In the genomic region with DNA sequence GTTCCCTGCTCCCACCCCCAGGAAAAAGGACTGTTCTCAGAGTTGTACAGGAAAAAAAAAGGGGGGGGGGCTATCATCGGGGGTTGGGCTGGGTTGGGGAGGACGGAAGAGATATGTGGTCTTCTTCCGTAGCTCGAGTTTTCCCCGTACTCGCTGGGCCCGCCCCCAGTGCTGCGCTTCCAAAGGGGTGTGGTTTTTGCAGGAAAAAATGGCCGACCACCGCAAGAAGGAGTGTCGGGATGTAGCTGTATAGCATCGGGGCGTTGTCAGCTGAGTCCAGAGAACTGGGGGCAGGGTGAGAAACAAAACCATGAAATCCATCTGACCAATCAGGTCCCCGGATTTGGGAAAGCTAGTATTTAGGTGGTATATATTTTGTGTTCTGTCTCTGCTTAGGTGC, we compare ENCODE assay signal across 8 mouse cellular contexts. TPM values are rescaled to one million over a fixed set of nuclear protein-coding genes. Genes with fewer than 3 reads are reported as not detected.
DNase-seq lines count a peak whose midpoint lies in the region; ATAC-seq and TF ChIP-seq lines count a peak whose summit lies in the region.

No protein-coding gene starts in this region.

- TF ChIP-seq CTCF in liver, embryonic 14.5 days (IDR thresholded peaks at IDR 0.05; ENCODE audit: low read depth) = no peak

- 0 out of 2 replicates have a peak overlapping the region, but pooled peaks have one; percentile 100 for H3K27ac ChIP-seq in ES-E14 (ENCODE audit: insufficient read depth, low read depth, low read length, poor library complexity, severe bottlenecking)
- peak overlapping the region; percentile 93 for H3K27ac ChIP-seq in forebrain, embryonic 14.5 days (ENCODE audit: low read depth, low read length)
- H3K27ac ChIP-seq in liver, embryonic 14.5 days = no peak overlapping the region

- H3K36me3 ChIP-seq in ES-E14 (ENCODE audit: control insufficient read depth, insufficient read depth, low read length, poor library complexity, severe bottlenecking) = peaks cover 9% of the 10 kb centered on the region
- peaks cover 11% of the 10 kb centered on the region; the same call in 1 of the 2 replicates for H3K36me3 ChIP-seq in forebrain, embryonic 14.5 days (ENCODE audit: control insufficient read depth, insufficient read depth, low read length)
- no peaks in the 10 kb centered on the region for H3K36me3 ChIP-seq in liver, embryonic 14.5 days (replicated peaks; ENCODE audit: control insufficient read depth, insufficient read depth, low read depth)

- H3K4me2 ChIP-seq in forebrain, embryonic 14.5 days (ENCODE audit: low read length) = peak overlapping the region; percentile 47
- H3K4me2 ChIP-seq in liver, embryonic 14.5 days (ENCODE audit: low read depth) = peak overlapping the region; percentile 74

- no peak for TF ChIP-seq EP300 in liver, embryonic 14.5 days (IDR thresholded peaks at IDR 0.05; ENCODE audit: low read depth)

- peak overlapping the region; percentile 97 for H3K9ac ChIP-seq in ES-E14 (ENCODE audit: insufficient read depth, low read depth, low read length, poor library complexity, severe bottlenecking)
- peak overlapping the region; percentile 77 for H3K9ac ChIP-seq in forebrain, embryonic 14.5 days (ENCODE audit: low read length)
- peak overlapping the region; percentile 54 for H3K9ac ChIP-seq in liver, embryonic 14.5 days (replicated peaks)

- ATAC-seq in cerebellum, adult (ENCODE audit: insufficient number of reproducible peaks, low FRiP score, low TSS enrichment) = peak; percentile 65
- peak; percentile 89 for ATAC-seq in forebrain, embryonic 14.5 days
- ATAC-seq in liver, embryonic 14.5 days (ENCODE audit: insufficient read depth) = peak; percentile 63

- 0 out of 2 replicates have a peak, but pooled peaks cover 3% of the 10 kb centered on the region for H3K27me3 ChIP-seq in forebrain, embryonic 14.5 days (replicated peaks; ENCODE audit: control insufficient read depth, insufficient read depth, low read length)
- no peaks in the 10 kb centered on the region for H3K27me3 ChIP-seq in liver, embryonic 14.5 days (ENCODE audit: control insufficient read depth, insufficient read depth, low read length)

- DNase-seq in ES-E14 (ENCODE audit: low read depth, low spot score) = peak; percentile 40
- peak; percentile 78 for DNase-seq in forebrain, embryonic 14.5 days (ENCODE audit: low spot score)
- DNase-seq in heart, postnatal 14 days = peak; percentile 42 to 66
- DNase-seq in kidney, postnatal 4 days = peak; percentile 78 to 84
- DNase-seq in liver, embryonic 14.5 days (ENCODE audit: low read depth in 3 of 3, low spot score in 3 of 3) = peak in 1 of 3 experiments; percentile 19
- peak; percentile 51 for DNase-seq in neural tube, embryonic 10.5 days (ENCODE audit: extremely low spot score, low spot score)
- peak; percentile 18 for DNase-seq in thymus, postnatal 0 days (ENCODE audit: low spot score)

- intact Hi-C loops in heart, postnatal 14 days (cut with DNase I) = loop anchor here (5.0 kb wide), 1 partner anchor 106 kb away; no protein-coding TSS in a partner anchor

- H3K4me1 ChIP-seq in ES-E14 (ENCODE audit: control insufficient read depth in 2 of 2, insufficient read depth in 2 of 2, low read length in 2 of 2, poor library complexity in 1 of 2) = peaks cover 0 to 3% of the 10 kb centered on the region in 2 experiments; a peak in 2 of 4 replicates
- no peaks in the 10 kb centered on the region for H3K4me1 ChIP-seq in forebrain, embryonic 14.5 days (ENCODE audit: control insufficient read depth, insufficient read depth, low read length)
- peaks cover 0 to 2% of the 10 kb centered on the region in 2 experiments; a peak in 1 of 4 replicates for H3K4me1 ChIP-seq in liver, embryonic 14.5 days (replicated peaks; ENCODE audit: control insufficient read depth in 2 of 2, insufficient read depth in 2 of 2, low read length in 1 of 2)

- peak overlapping the region; percentile 82 to 86 for H3K4me3 ChIP-seq in ES-E14 (ENCODE audit: insufficient read depth in 1 of 2, low read depth in 1 of 2, low read length in 2 of 2, poor library complexity in 1 of 2, severe bottlenecking in 1 of 2)
- H3K4me3 ChIP-seq in forebrain, embryonic 14.5 days (ENCODE audit: low read depth, low read length) = peak overlapping the region; percentile 49
- peak overlapping the region; percentile 53 to 90 for H3K4me3 ChIP-seq in liver, embryonic 14.5 days (ENCODE audit: insufficient read depth in 1 of 2, low read depth in 2 of 2, low read length in 2 of 2)

- 32% methylated on average over 14 of the region's 14 CpGs for WGBS in forebrain, embryonic 14.5 days
- 20% methylated on average over 14 of the region's 14 CpGs for WGBS in liver, embryonic 14.5 days (ENCODE audit: insufficient replicate concordance)

- in situ Hi-C loops in ES-E14 (cut with MboI; ENCODE audit: low sequenced_read_pairs in 2 of 2, unreplicated experiment in 2 of 2) = no loop called here

- no peaks in the 10 kb centered on the region for H3K9me3 ChIP-seq in ES-E14 (ENCODE audit: control insufficient read depth, insufficient read depth, low read depth, low read length)
- no peaks in the 10 kb centered on the region for H3K9me3 ChIP-seq in forebrain, embryonic 14.5 days (replicated peaks; ENCODE audit: control insufficient read depth, low read length)
- H3K9me3 ChIP-seq in liver, embryonic 14.5 days (ENCODE audit: control insufficient read depth, low read length) = no peaks in the 10 kb centered on the region

TF ChIP-seq in ES-E14, 5 proteins besides CTCF, POLR2A, EP300 and RAD21:
- TF ChIP-seq HCFC1 (IDR thresholded peaks at IDR 0.05; ENCODE audit: borderline replicate concordance, insufficient read depth, low read length) (no peak), ZNF384 (IDR thresholded peaks at IDR 0.05; ENCODE audit: low read depth, low read length) (no peak), MAFK (IDR thresholded peaks at IDR 0.05; ENCODE audit: insufficient read depth, low read depth, low read length) (no peak), CHD2 (IDR thresholded peaks at IDR 0.05; ENCODE audit: low read depth, low read length) (no peak), ZC3H11A (IDR thresholded peaks at IDR 0.05; ENCODE audit: borderline replicate concordance, low read depth, low read length) (no peak)
TF ChIP-seq in ES-E14: peak in this region for 0.

RNA-seq across cellular contexts. Expression of gene Armcx1, which starts 0.8 kb away (rescaled TPM):
- 13.7 and 17.5 TPM in 2 replicates for total RNA-seq in ES-E14 (2012; rRNA removed)
- 37.0 and 53.3 TPM in 2 replicates for polyA plus RNA-seq in forebrain, embryonic 14.5 days (2014; fragmentation: Nextera tagmentation; extraction: Ambion mirVana)
- total RNA-seq in heart, postnatal 14 days (2021) = 1 to 10 TPM; 7.4 to 7.8 TPM
- 2.0 and 4.3 TPM in 2 replicates for polyA plus RNA-seq in liver, embryonic 14.5 days (2012; rRNA removed)
- 4.4 and 4.7 TPM in 2 replicates for polyA plus RNA-seq in liver, embryonic 14.5 days (2014; fragmentation: Nextera tagmentation; extraction: Ambion mirVana)
- 12.7 and 14.2 TPM in 2 replicates for polyA plus RNA-seq in thymus, postnatal 0 days (2015; fragmentation: Nextera tagmentation; extraction: Ambion mirVana)

RNA-seq across cellular contexts. Expression of gene Armcx4, which starts 32.2 kb away (rescaled TPM):
- total RNA-seq in ES-E14 (2012; rRNA removed) = 16.7 and 23.6 TPM in 2 replicates
- 6.0 and 6.2 TPM in 2 replicates for polyA plus RNA-seq in forebrain, embryonic 14.5 days (2014; fragmentation: Nextera tagmentation; extraction: Ambion mirVana)
- 10 to 100 TPM; 11.7 to 12.1 TPM for total RNA-seq in heart, postnatal 14 days (2021)
- polyA plus RNA-seq in liver, embryonic 14.5 days (2012; rRNA removed) = 0.80 and 1.3 TPM in 2 replicates
- 0.23 and 0.36 TPM in 2 replicates for polyA plus RNA-seq in liver, embryonic 14.5 days (2014; fragmentation: Nextera tagmentation; extraction: Ambion mirVana)
- polyA plus RNA-seq in thymus, postnatal 0 days (2015; fragmentation: Nextera tagmentation; extraction: Ambion mirVana) = 0.94 and 1.3 TPM in 2 replicates

RNA-seq across cellular contexts. Expression of gene Armcx6, which starts 32.7 kb away (rescaled TPM):
- total RNA-seq in ES-E14 (2012; rRNA removed) = 4.2 and 8.0 TPM in 2 replicates
- 25.7 and 28.9 TPM in 2 replicates for polyA plus RNA-seq in forebrain, embryonic 14.5 days (2014; fragmentation: Nextera tagmentation; extraction: Ambion mirVana)
- total RNA-seq in heart, postnatal 14 days (2021) = 1 to 10 TPM; 1.7 to 2.5 TPM
- 3.2 and 5.0 TPM in 2 replicates for polyA plus RNA-seq in liver, embryonic 14.5 days (2012; rRNA removed)
- polyA plus RNA-seq in liver, embryonic 14.5 days (2014; fragmentation: Nextera tagmentation; extraction: Ambion mirVana) = 3.7 and 3.9 TPM in 2 replicates
- 10.7 and 10.8 TPM in 2 replicates for polyA plus RNA-seq in thymus, postnatal 0 days (2015; fragmentation: Nextera tagmentation; extraction: Ambion mirVana)

RNA-seq across cellular contexts. Expression of gene Armcx3, which starts 37.9 kb away (rescaled TPM):
- total RNA-seq in ES-E14 (2012; rRNA removed) = 5.5 and 5.8 TPM in 2 replicates
- 70.3 and 79.9 TPM in 2 replicates for polyA plus RNA-seq in forebrain, embryonic 14.5 days (2014; fragmentation: Nextera tagmentation; extraction: Ambion mirVana)
- 10 to 100 TPM; 27.2 to 29.0 TPM for total RNA-seq in heart, postnatal 14 days (2021)
- 4.7 and 9.0 TPM in 2 replicates for polyA plus RNA-seq in liver, embryonic 14.5 days (2012; rRNA removed)
- polyA plus RNA-seq in liver, embryonic 14.5 days (2014; fragmentation: Nextera tagmentation; extraction: Ambion mirVana) = 14.4 and 16.1 TPM in 2 replicates
- polyA plus RNA-seq in thymus, postnatal 0 days (2015; fragmentation: Nextera tagmentation; extraction: Ambion mirVana) = 25.7 and 26.4 TPM in 2 replicates
